Mouse (Mus musculus): Measurements from ENCODE around the gene Med12l.

DNA sequence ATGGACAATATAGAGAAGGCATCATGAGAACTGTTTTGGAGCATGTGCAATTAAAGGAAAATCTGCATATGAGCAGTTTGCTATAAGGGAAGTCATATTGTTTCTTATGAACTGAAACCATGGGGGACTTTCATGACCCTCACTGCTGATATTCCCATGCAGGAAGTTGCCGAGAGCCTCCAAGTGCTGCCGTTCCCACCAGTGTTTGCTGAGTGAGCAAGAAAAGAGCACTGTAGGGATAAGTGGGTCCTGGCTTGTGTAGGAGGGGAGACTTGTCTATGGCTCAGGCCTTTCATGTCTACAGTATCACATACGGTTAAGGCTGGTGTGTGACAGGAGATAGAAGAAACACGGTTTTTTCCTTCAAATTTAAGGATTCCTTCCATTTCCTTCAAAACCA lies 180.0 kb downstream of the Med12l start:
- TF ChIP-seq POLR2A (IDR thresholded peaks at IDR 0.05; ENCODE audit: insufficient read length, low read depth), result no peak
- no peak for TF ChIP-seq MYOD1 (IDR thresholded peaks at IDR 0.05; ENCODE audit: control insufficient read depth in 1 of 3, insufficient read length in 2 of 3, low read depth in 2 of 3)
- no peak for TF ChIP-seq E2F4 (IDR thresholded peaks at IDR 0.05; ENCODE audit: insufficient read depth)
- TF ChIP-seq POLR2AphosphoS2 (IDR thresholded peaks at IDR 0.05; ENCODE audit: insufficient read length, low read depth), result no peak
- TF ChIP-seq CEBPB (IDR thresholded peaks at IDR 0.05; ENCODE audit: insufficient read depth, poor library complexity, severe bottlenecking), result no peak
- TF ChIP-seq TCF12 (IDR thresholded peaks at IDR 0.05; ENCODE audit: insufficient read depth, poor library complexity, severe bottlenecking), result no peak
- no peak for TF ChIP-seq USF1 (IDR thresholded peaks at IDR 0.05; ENCODE audit: low read depth)
- no peak for TF ChIP-seq MYOG (IDR thresholded peaks at IDR 0.05; ENCODE audit: control insufficient read depth in 1 of 3, insufficient read depth in 1 of 3, insufficient read length in 2 of 3, low read depth in 2 of 3)
- TF ChIP-seq SRF (IDR thresholded peaks at IDR 0.05; ENCODE audit: control insufficient read depth, insufficient read length, low read depth), result no peak
- no peak for TF ChIP-seq TCF3 (IDR thresholded peaks at IDR 0.05; ENCODE audit: insufficient read length, low read depth)
